Mouse (Mus musculus): ENCODE measurements around the gene Zbtb25. TPM values are rescaled to one million over a fixed set of nuclear protein-coding genes. Genes with fewer than 3 reads are reported as not detected.

Zbtb25 gene
- total and polyA plus RNA-seq, 3 experiments, result 5.5 to 12.3 TPM; not detected in 1

GRCm38 (mm10) chr12:76326437-76327220 lies 42.8 kb downstream of the Zbtb25 start:
- Histone ChIP-seq H3K4me1 (ENCODE audit: control insufficient read depth in 1 of 2, insufficient read depth in 2 of 2, low read length in 2 of 2) (no peaks in the 10 kb centered on the region; a peak in 1 of 4 replicates), H3K79me2 (ENCODE audit: control insufficient read depth, insufficient read depth, low read length, poor library complexity) (no peaks in the 10 kb centered on the region), H3K9me3 (replicated peaks; ENCODE audit: insufficient read depth, low read length) (no peaks in the 10 kb centered on the region), H3K36me3 (ENCODE audit: control insufficient read depth in 1 of 2, insufficient read depth in 2 of 2, low read length in 2 of 2) (no peaks in the 10 kb centered on the region; a peak in 1 of 4 replicates), H3K27ac (ENCODE audit: control insufficient read depth, low read depth, low read length) (no peak overlapping the region), H3K27me3 (ENCODE audit: control insufficient read depth in 1 of 2, insufficient read depth in 2 of 2, low read length in 2 of 2) (no peaks in the 10 kb centered on the region), H3K4me3 (ENCODE audit: control insufficient read depth in 1 of 2, insufficient read depth in 1 of 2, low read depth in 2 of 2, low read length in 2 of 2) (no peak overlapping the region), H3K9ac (ENCODE audit: control insufficient read depth, low read depth, low read length, poor library complexity, severe bottlenecking) (no peak overlapping the region)
- no peak for DNase-seq (ENCODE audit: low read depth, low spot score)
- no peak for TF ChIP-seq ELF1 (IDR thresholded peaks at IDR 0.05; ENCODE audit: low read depth, low read length)
- no peak for TF ChIP-seq MAX (IDR thresholded peaks at IDR 0.05; ENCODE audit: low read length)
- no peak for TF ChIP-seq JUND (IDR thresholded peaks at IDR 0.05; ENCODE audit: low read depth, low read length)
- no peak for TF ChIP-seq RCOR1 (IDR thresholded peaks at IDR 0.05; ENCODE audit: low read depth, low read length)
- TF ChIP-seq MYB (IDR thresholded peaks at IDR 0.05; ENCODE audit: low read depth, low read length), result no peak
- no peak for TF ChIP-seq NRF1 (IDR thresholded peaks at IDR 0.05; ENCODE audit: insufficient read depth, low read depth, low read length, poor library complexity, severe bottlenecking)
- TF ChIP-seq BHLHE40 (IDR thresholded peaks at IDR 0.05; ENCODE audit: borderline replicate concordance, low read depth, low read length), result no peak
- no peak for TF ChIP-seq SIN3A (IDR thresholded peaks at IDR 0.05; ENCODE audit: low read length)
- TF ChIP-seq MAFK (IDR thresholded peaks at IDR 0.05; ENCODE audit: borderline replicate concordance, low read depth, low read length), result no peak
- TF ChIP-seq E2F4 (IDR thresholded peaks at IDR 0.05; ENCODE audit: borderline replicate concordance, low read depth, low read length), result no peak
- TF ChIP-seq KAT2A (conservative IDR thresholded peaks at IDR 0.05; ENCODE audit: low read depth, low read length), result no peak
- TF ChIP-seq TCF12 (IDR thresholded peaks at IDR 0.05; ENCODE audit: low read depth, low read length), result no peak
- no peak for TF ChIP-seq GATA1 (IDR thresholded peaks at IDR 0.05; ENCODE audit: low read depth, low read length)
- TF ChIP-seq CHD2 (IDR thresholded peaks at IDR 0.05; ENCODE audit: low read length), result no peak
- no peak for TF ChIP-seq SMC3 (IDR thresholded peaks at IDR 0.05; ENCODE audit: low read depth, low read length)
- TF ChIP-seq TAL1 (IDR thresholded peaks at IDR 0.05; ENCODE audit: low read length), result no peak
- no peak for TF ChIP-seq ETS1 (IDR thresholded peaks at IDR 0.05; ENCODE audit: low read depth, low read length)
- TF ChIP-seq CTCF (IDR thresholded peaks at IDR 0.05 in 2 of 3, conservative IDR thresholded peaks at IDR 0.05 in 1 of 3; ENCODE audit: control insufficient read depth in 1 of 3, insufficient read depth in 1 of 3, low read depth in 2 of 3, low read length in 3 of 3, poor library complexity in 1 of 3, severe bottlenecking in 1 of 3), result no peak
- TF ChIP-seq USF2 (IDR thresholded peaks at IDR 0.05; ENCODE audit: borderline replicate concordance in 1 of 2, insufficient read depth in 1 of 2, low read depth in 1 of 2, low read length in 2 of 2), result no peak
